Mouse (Mus musculus) intestine, embryonic 16.5 days (tissue): Measurements from ENCODE around the gene Tubb4b. TPM values are rescaled to one million over a fixed set of nuclear protein-coding genes. Genes with fewer than 3 reads are reported as not detected.
A peak's percentile ranks its signal among the peaks of the same experiment; 100 is the strongest.

Experiments
- ATAC-seq: fragments of 200-750 bp; cut with Nextera tagmentation; 2 replicates; pipeline ENCODE4 v1.8.0; 2017; ENCODE audit warnings: moderate TSS enrichment, moderate library complexity
- H3K27ac ChIP-seq: fragments of 300-500 bp; sonication (generic); 2 replicates; pipeline ENCODE4 v1.5.1; 2014; ENCODE audit warnings: mild to moderate bottlenecking, low read length
- H3K27me3 ChIP-seq: fragments of 300-500 bp; sonication (generic); replicated peaks from 2 replicates; pipeline ENCODE4 v1.6.1; 2014; ENCODE audit warnings: low read length, control low read depth, mixed read lengths; ENCODE audit not compliant: control insufficient read depth, insufficient read depth
- H3K36me3 ChIP-seq: fragments of 300-500 bp; sonication (generic); 2 replicates; pipeline ENCODE4 v1.6.1; 2014; ENCODE audit warnings: low read length, control low read depth; ENCODE audit not compliant: control insufficient read depth, insufficient read depth
- H3K4me1 ChIP-seq: fragments of 300-500 bp; sonication (generic); 2 replicates; pipeline ENCODE4 v1.6.1; 2014; ENCODE audit warnings: low read length, control low read depth, mixed read lengths; ENCODE audit not compliant: control insufficient read depth, insufficient read depth
- H3K4me2 ChIP-seq: fragments of 300-500 bp; sonication (generic); 2 replicates; pipeline ENCODE4 v1.6.1; 2014; ENCODE audit warnings: low read depth, low read length, control low read depth
- H3K4me3 ChIP-seq: fragments of 300-500 bp; sonication (generic); 2 replicates; pipeline ENCODE4 v1.5.1; 2014; ENCODE audit warnings: mild to moderate bottlenecking, low read length
- H3K9ac ChIP-seq: fragments of 300-500 bp; sonication (generic); 2 replicates; pipeline ENCODE4 v1.6.1; 2014; ENCODE audit warnings: low read depth, low read length
- H3K9me3 ChIP-seq: fragments of 300-500 bp; sonication (generic); 2 replicates; pipeline ENCODE4 v1.6.1; 2016; ENCODE audit warnings: low read length, control low read depth; ENCODE audit not compliant: control insufficient read depth
- WGBS: fragments of 180-500 bp; shearing (Covaris S2); extraction: QIAGEN DNeasy Blood & Tissue Kit; methylation state at CpG from one replicate; pipeline ENCODE4 v1.1.7; 2014; 5-methylcytosine and 5-hydroxymethylcytosine counted together
- polyA plus RNA-seq: library from polyadenylated mRNA; unstranded; fragments of >200 nt; fragmentation: Nextera tagmentation; extraction: Ambion mirVana; gene quantifications from 2 replicates; pipeline ENCODE4 v1.2.1, GENCODE M21; 2015

The Tubb4b gene
- polyA plus RNA-seq, 1 experiment from 2014 or later = 699 TPM

DNA sequence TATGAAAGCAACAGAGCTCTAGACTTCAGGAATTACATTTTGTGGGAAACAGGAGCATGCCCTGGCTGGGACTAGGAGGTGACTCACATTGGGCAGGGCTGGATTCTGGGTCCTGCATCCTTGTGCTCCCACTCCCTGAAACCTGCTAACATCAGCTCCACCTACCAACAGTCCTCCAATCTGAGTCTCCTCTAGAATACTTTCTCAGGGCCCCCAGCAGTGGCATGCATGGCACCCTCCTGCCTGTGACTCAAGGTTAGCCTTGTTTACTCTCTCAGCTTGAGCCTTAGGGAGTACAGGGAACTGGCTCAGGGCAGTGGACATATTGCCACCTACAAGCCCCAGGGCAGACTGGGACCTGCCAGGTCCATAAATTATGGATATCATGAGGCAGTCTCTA is 13.6 kb upstream of the Tubb4b start:
- H3K9ac ChIP-seq = no peak overlapping the region
- no peak overlapping the region for H3K4me2 ChIP-seq
- H3K27ac ChIP-seq = no peak overlapping the region
- peaks cover 59% of the 10 kb centered on the region for H3K4me1 ChIP-seq
- no peaks in the 10 kb centered on the region for H3K27me3 ChIP-seq
- H3K36me3 ChIP-seq = no peaks in the 10 kb centered on the region
- no peak overlapping the region for H3K4me3 ChIP-seq
- no peaks in the 10 kb centered on the region for H3K9me3 ChIP-seq
- no peak for ATAC-seq

- Histone ChIP-seq H3K27ac (peak overlapping the region; percentile 40), H3K4me3 (no peak overlapping the region), H3K36me3 (no peaks in the 10 kb centered on the region), H3K9ac (0 out of 2 replicates have a peak overlapping the region, but pooled peaks have one; percentile 19), H3K27me3 (no peaks in the 10 kb centered on the region), H3K9me3 (no peaks in the 10 kb centered on the region), H3K4me1 (peaks cover 59% of the 10 kb centered on the region), H3K4me2 (no peak overlapping the region)
- no peak for ATAC-seq
- WGBS = 51% methylated on average over 4 of the region's 4 CpGs
Observed at GRCm38 (mm10) chr2:25237522-25237921, 13.0 kb upstream of the Tubb4b start.

DNA sequence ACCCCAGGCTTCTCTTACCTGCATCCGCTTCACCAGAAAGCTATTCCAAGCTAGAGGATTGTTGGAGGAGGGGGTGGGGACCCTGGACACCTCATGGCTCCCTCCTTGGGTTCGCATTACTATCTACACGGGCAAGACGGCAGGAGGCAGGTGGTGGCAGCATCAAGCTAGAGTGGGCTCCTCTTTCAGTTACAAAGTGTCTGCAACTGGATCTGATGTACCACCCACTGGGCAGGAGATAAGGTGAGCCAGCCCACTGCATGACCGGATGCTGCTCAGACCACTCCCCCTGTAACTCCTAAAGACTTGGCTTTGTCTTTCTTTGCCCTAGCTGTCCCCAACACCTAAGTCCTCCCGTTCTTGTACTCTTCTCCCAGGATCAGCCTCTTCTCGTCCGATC is 12.1 kb upstream of the Tubb4b start, which contains the start of gene Rnf224:
Gene Rnf224, minus strand, starts transcription at position 174 of the 400 bp plus-strand sequence.
- no peaks in the 10 kb centered on the region for H3K27me3 ChIP-seq
- 0 out of 2 replicates have a peak within 1 kb of the TSS, but pooled peaks have one; percentile 19 for H3K9ac ChIP-seq
- no peak for ATAC-seq
- H3K9me3 ChIP-seq = no peaks in the 10 kb centered on the region
- H3K36me3 ChIP-seq = no peaks in the 10 kb centered on the region
- 43% methylated on average over 8 of the region's 8 CpGs for WGBS
- peaks cover 52% of the 10 kb centered on the region for H3K4me1 ChIP-seq
- peak within 1 kb of the TSS; percentile 90 for H3K27ac ChIP-seq
- H3K4me3 ChIP-seq = no peak within 1 kb of the TSS
- peak within 1 kb of the TSS; percentile 19; the same call in 1 of the 2 replicates for H3K4me2 ChIP-seq

DNA sequence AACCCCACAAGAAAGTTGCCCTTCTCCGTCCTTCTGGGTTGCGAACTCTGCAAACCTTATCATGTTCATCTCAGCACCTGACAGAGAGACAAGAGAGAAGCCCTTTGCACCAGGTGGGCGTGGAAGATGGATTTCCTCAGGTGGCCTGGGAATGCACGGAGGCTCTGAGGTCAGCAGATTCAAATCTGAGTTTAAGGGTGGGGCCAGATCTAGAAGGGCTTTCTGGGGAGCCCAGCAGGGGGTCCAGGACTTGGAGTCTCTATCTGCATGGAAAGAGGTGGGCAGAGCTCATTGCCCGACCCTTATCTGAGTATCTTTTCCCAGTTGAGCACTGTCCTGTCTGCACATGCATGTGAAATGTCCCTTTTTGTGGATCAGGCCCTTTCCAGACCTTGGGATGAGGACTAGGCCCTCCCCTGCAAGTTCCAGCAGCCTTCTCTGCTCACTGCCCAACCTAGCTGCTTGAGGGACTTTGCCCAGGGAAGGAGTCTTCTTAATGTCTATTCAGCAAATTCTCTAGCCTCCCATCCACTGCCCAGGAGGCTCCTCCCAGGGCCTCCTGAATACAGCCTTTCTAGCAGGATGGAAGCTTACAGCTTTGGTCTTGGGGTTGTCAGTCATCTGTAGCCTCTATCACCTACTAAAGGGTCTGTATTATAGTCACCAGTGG is 10.2 kb upstream of the Tubb4b start:
- Histone ChIP-seq H3K9ac (peak overlapping the region; percentile 19; the same call in 1 of the 2 replicates), H3K4me3 (0 out of 2 replicates have a peak overlapping the region, but pooled peaks have one; percentile 14), H3K27ac (peak overlapping the region; percentile 90), H3K4me1 (peaks cover 37% of the 10 kb centered on the region), H3K36me3 (no peaks in the 10 kb centered on the region), H3K9me3 (no peaks in the 10 kb centered on the region), H3K4me2 (peak overlapping the region; percentile 38), H3K27me3 (no peaks in the 10 kb centered on the region)
- WGBS = 55% methylated on average over 5 of the region's 5 CpGs
- peak; percentile 77 for ATAC-seq

DNA sequence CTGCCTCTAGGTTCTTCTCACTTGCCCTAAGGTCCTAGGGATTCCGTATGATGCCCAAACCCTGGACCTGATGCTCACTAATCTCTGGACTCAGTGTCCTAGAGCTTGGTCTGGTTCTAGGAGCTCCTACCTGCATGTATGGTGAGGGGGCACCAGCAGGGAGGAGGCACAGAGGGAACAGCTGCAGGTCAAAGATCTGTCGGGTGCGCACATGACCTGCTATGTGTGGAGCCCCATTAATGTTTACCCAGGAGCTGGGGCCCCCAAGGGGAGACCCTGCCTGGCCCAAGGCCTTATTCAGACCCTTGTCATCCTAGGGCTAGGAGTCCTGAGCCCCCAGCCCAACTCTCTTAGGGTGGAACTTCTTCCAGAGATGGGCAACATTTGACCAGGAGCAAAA is 9.5 kb upstream of the Tubb4b start, which contains the start of gene Slc34a3:
Gene Slc34a3, minus strand, starts transcription at position 315 of the 400 bp plus-strand sequence.
- no peaks in the 10 kb centered on the region for H3K9me3 ChIP-seq
- peak within 1 kb of the TSS; percentile 90 for H3K27ac ChIP-seq
- no peaks in the 10 kb centered on the region for H3K36me3 ChIP-seq
- peak; percentile 73 for ATAC-seq
- 0 out of 2 replicates have a peak within 1 kb of the TSS, but pooled peaks have one; percentile 14 for H3K4me3 ChIP-seq
- peaks cover 39% of the 10 kb centered on the region for H3K4me1 ChIP-seq
- 62% methylated on average over 3 of the region's 3 CpGs for WGBS
- H3K27me3 ChIP-seq = no peaks in the 10 kb centered on the region
- peak within 1 kb of the TSS; percentile 55 for H3K9ac ChIP-seq
- peak within 1 kb of the TSS; percentile 38 for H3K4me2 ChIP-seq

GRCm38 (mm10) chr2:25233421-25233820 is 8.9 kb upstream of the Tubb4b start:
- peak overlapping the region; percentile 90 for H3K27ac ChIP-seq
- 78% methylated on average over 4 of the region's 4 CpGs for WGBS
- ATAC-seq = no peak

GRCm38 (mm10) chr2:25231038-25231437 is 6.5 kb upstream of the Tubb4b start:
- Histone ChIP-seq H3K27me3 (no peaks in the 10 kb centered on the region), H3K27ac (no peak overlapping the region), H3K4me3 (no peak overlapping the region), H3K4me2 (no peak overlapping the region), H3K36me3 (no peaks in the 10 kb centered on the region), H3K9me3 (no peaks in the 10 kb centered on the region), H3K4me1 (peaks cover 32% of the 10 kb centered on the region), H3K9ac (no peak overlapping the region)
- 58% methylated on average over 12 of the region's 12 CpGs for WGBS
- no peak for ATAC-seq

More at GRCm38 (mm10) chr2:25233421-25233820, 8.9 kb upstream of the Tubb4b start:
- Histone ChIP-seq H3K9ac (peak overlapping the region; percentile 0), H3K4me3 (no peak overlapping the region), H3K36me3 (no peaks in the 10 kb centered on the region), H3K9me3 (no peaks in the 10 kb centered on the region), H3K4me1 (peaks cover 45% of the 10 kb centered on the region), H3K4me2 (0 out of 2 replicates have a peak overlapping the region, but pooled peaks have one; percentile 38), H3K27me3 (no peaks in the 10 kb centered on the region)

GRCm38 (mm10) chr2:25230581-25230980 is 6.1 kb upstream of the Tubb4b start:
- H3K27ac ChIP-seq = no peak overlapping the region
- no peak overlapping the region for H3K4me3 ChIP-seq
- no peaks in the 10 kb centered on the region for H3K27me3 ChIP-seq
- 79% methylated on average over 7 of the region's 7 CpGs for WGBS
- no peak overlapping the region for H3K4me2 ChIP-seq
- H3K4me1 ChIP-seq = peaks cover 31% of the 10 kb centered on the region
- H3K36me3 ChIP-seq = no peaks in the 10 kb centered on the region
- H3K9me3 ChIP-seq = no peaks in the 10 kb centered on the region
- H3K9ac ChIP-seq = no peak overlapping the region
- ATAC-seq = no peak

DNA sequence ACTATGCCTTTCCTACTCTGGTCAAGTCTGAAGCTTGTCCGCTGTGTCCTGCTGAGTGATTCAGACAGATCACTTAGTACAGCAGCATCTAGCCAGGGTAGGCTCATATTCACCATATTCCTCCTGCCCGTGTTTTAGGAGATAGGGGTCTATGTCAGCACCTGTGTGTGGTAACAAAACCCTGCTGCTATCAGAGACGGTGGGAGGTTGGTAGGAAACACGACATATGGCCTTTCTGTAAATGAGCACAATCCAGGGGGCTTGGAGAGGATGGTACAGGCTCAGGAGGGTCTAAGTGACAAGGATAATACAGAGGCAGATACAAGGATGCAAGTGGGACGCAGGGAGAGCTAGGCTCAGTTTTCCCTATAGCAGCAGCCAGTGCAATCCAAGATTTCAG is 5.1 kb upstream of the Tubb4b start:
- WGBS = 84% methylated on average over 5 of the region's 5 CpGs
- no peak for ATAC-seq

More for the DNA sequence above, 5.1 kb upstream of the Tubb4b start:
- no peaks in the 10 kb centered on the region for H3K36me3 ChIP-seq
- no peak overlapping the region for H3K9ac ChIP-seq
- no peaks in the 10 kb centered on the region for H3K27me3 ChIP-seq
- H3K4me2 ChIP-seq = no peak overlapping the region
- H3K4me1 ChIP-seq = peaks cover 30% of the 10 kb centered on the region
- H3K4me3 ChIP-seq = no peak overlapping the region
- H3K27ac ChIP-seq = no peak overlapping the region
- no peaks in the 10 kb centered on the region for H3K9me3 ChIP-seq
